Mouse (Mus musculus) spleen, adult 2 months (tissue): ENCODE data around the gene Duox2.

ENCODE experiments used
- CTCF ChIP-seq: fragments of 200-500 bp; IDR thresholded peaks from 2 replicates; pipeline ENCODE4 v1.5.1; 2011; ENCODE audit warnings: mild to moderate bottlenecking, inconsistent platforms; ENCODE audit not compliant: insufficient read depth, insufficient read length, insufficient replicate concordance; ENCODE audit errors: extremely low read depth
- POLR2A ChIP-seq: fragments of 200-500 bp; IDR thresholded peaks from 2 replicates; pipeline ENCODE4 v1.6.1; 2011; ENCODE audit warnings: low read depth, low read length, inconsistent platforms

DNA sequence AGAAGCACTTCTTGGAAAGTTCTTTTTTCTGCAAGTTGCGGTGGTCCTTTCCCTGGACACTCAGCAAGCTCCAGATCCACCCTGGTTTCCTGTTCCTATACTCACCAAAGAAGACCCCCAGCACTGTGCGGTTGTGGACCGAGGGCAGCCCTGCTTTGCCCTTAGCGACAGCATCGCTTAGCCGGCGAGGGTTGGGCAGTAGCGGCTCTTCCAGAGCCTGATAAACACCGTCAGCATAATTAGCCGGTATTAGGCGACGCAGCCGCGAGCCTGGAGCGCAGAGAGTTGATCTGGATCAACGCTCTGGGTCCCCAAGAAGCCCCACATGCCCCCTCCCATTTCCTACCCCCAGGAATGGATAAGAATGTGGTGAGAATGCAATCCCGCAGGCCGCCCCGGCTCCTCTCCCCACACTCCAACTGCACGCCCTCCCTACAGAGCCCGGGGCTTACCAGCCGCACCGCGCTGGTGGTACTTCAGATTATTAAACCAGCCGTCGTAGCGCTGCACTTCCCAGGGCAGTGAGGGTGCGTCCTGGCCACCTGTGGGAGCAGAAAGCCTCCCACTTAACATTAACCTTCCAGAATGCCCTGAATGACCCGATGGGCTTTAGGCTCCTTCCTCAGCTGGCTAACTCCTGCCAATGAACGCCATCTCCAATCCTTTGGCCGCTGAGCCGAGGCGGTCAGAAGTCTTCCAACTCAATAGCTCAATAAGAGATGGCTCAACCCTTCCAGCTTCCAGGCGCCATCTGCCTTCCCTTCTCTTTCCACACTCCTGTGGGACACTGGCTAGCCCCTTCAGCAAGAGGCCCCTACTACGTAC, 766 bp downstream of the Duox2 start:
- TF ChIP-seq CTCF: no peak
- TF ChIP-seq POLR2A: no peak
